ENCODE assay signal across 30 mouse cellular contexts in genomic region chr8:121526811-121527550, GRCm38 (mm10). TPM values are rescaled to one million over a fixed set of nuclear protein-coding genes. Genes with fewer than 3 reads are reported as not detected.
DNase-seq lines count a peak whose midpoint lies in the region; ATAC-seq lines count a peak whose summit lies in the region.
"Had no signal": no experiment of that assay in that cellular context is flagged by ENCODE, and none has a peak within 500 bp of the region (broad histone marks: within the 10 kb centered on the region; RNA-seq: fewer than 3 reads in every experiment).

No protein-coding gene starts in this region.

- peaks cover 16% of the 10 kb centered on the region for H3K27me3 ChIP-seq in heart, embryonic 15.5 days
- no peaks in the 10 kb centered on the region for H3K27me3 ChIP-seq in intestine, embryonic 16.5 days (replicated peaks; ENCODE audit: control insufficient read depth, insufficient read depth, low read length)
- H3K27me3 ChIP-seq: midbrain, embryonic 15.5 days had no signal

- ATAC-seq in heart, embryonic 15.5 days (replicated peaks; ENCODE audit: insufficient number of reproducible peaks, insufficient read depth, low FRiP score, low read depth), result no peak; the same call in 1 of the 2 replicates
- ATAC-seq in intestine, embryonic 16.5 days, result no peak
- ATAC-seq: inflammation-experienced regulatory T-cells, adult 6 months; midbrain, embryonic 15.5 days had no signal

- H3K9ac ChIP-seq in heart, embryonic 15.5 days, result no peak overlapping the region
- H3K9ac ChIP-seq in intestine, embryonic 16.5 days (ENCODE audit: low read depth, low read length), result no peak overlapping the region
- H3K9ac ChIP-seq: hindbrain, embryonic 13.5 days; midbrain, embryonic 15.5 days had no signal

- DNase-seq in heart, adult 18-20 months, result no peak
- peak; percentile 41 to 61 for DNase-seq in kidney, postnatal 4 days
- DNase-seq in kidney, adult 18-20 months, result no peak
- DNase-seq in testis, postnatal 10 days (ENCODE audit: low spot score), result peak; percentile 42
- no peak for DNase-seq in testis, postnatal 14 days (ENCODE audit: low spot score)
- peak; percentile 20 for DNase-seq in lung, postnatal 36 days
- DNase-seq: adrenal gland, postnatal 36 days; cerebellum, adult 11-12 months; cerebellum, postnatal 14 days; liver; right cerebral cortex, postnatal 4 days; thymus, postnatal 14 days had no signal

- H3K9me3 ChIP-seq in heart, embryonic 15.5 days (replicated peaks), result no peaks in the 10 kb centered on the region
- no peaks in the 10 kb centered on the region for H3K9me3 ChIP-seq in intestine, embryonic 16.5 days (ENCODE audit: control insufficient read depth, low read length)
- H3K9me3 ChIP-seq: hindbrain, embryonic 13.5 days; midbrain, embryonic 15.5 days had no signal

- 40% methylated on average over 6 of the region's 6 CpGs for WGBS in heart, embryonic 15.5 days
- WGBS in intestine, embryonic 16.5 days, result 62% methylated on average over 6 of the region's 6 CpGs

- no peak overlapping the region for H3K4me3 ChIP-seq in heart, embryonic 15.5 days
- no peak overlapping the region for H3K4me3 ChIP-seq in intestine, embryonic 16.5 days (ENCODE audit: low read length)
- H3K4me3 ChIP-seq: hindbrain, embryonic 13.5 days; midbrain, embryonic 15.5 days; myocyte had no signal

- no peak overlapping the region for H3K4me2 ChIP-seq in heart, embryonic 15.5 days
- H3K4me2 ChIP-seq in intestine, embryonic 16.5 days (ENCODE audit: low read depth, low read length), result no peak overlapping the region
- H3K4me2 ChIP-seq: hindbrain, embryonic 13.5 days; midbrain, embryonic 15.5 days had no signal

- H3K4me1 ChIP-seq in heart, embryonic 15.5 days (replicated peaks), result peaks cover 11% of the 10 kb centered on the region
- no peaks in the 10 kb centered on the region for H3K4me1 ChIP-seq in intestine, embryonic 16.5 days (ENCODE audit: control insufficient read depth, insufficient read depth, low read length)
- H3K4me1 ChIP-seq: hindbrain, embryonic 13.5 days; midbrain, embryonic 15.5 days had no signal

- H3K27ac ChIP-seq in heart, embryonic 15.5 days, result peak overlapping the region; percentile 25; the same call in 1 of the 2 replicates
- H3K27ac ChIP-seq in intestine, embryonic 16.5 days (ENCODE audit: low read length), result no peak overlapping the region
- H3K27ac ChIP-seq: hindbrain, embryonic 13.5 days; midbrain, embryonic 15.5 days had no signal

- no peaks in the 10 kb centered on the region for H3K36me3 ChIP-seq in heart, embryonic 15.5 days
- H3K36me3 ChIP-seq in intestine, embryonic 16.5 days (ENCODE audit: control insufficient read depth, insufficient read depth, low read length), result no peaks in the 10 kb centered on the region
- H3K36me3 ChIP-seq: hindbrain, embryonic 13.5 days; midbrain, embryonic 15.5 days had no signal

RNA-seq across cellular contexts. Expression of gene 1700018B08Rik, which starts 17.1 kb away (rescaled TPM):
- polyA plus RNA-seq in heart, embryonic 15.5 days (2015; fragmentation: Nextera tagmentation; extraction: Ambion mirVana), result not detected in 2 replicates
- total RNA-seq in heart, adult 18-20 months (2021), result not detected
- polyA plus RNA-seq in intestine, embryonic 16.5 days (2015; fragmentation: Nextera tagmentation; extraction: Ambion mirVana), result not detected in 2 replicates
- total RNA-seq: adrenal gland, postnatal 36 days; CH12.LX; gastrocnemius, adult 8-10 months; heart, postnatal 25 days; layer of hippocampus, postnatal 25 days; left cerebral cortex, postnatal 10 days; megakaryocyte-erythroid progenitor cell, adult 5-6 weeks; MEL; neutrophil, adult 5-6 weeks had no signal
- polyA plus RNA-seq: forebrain, embryonic 11.5 days; frontal cortex, adult 2 months; hindbrain, embryonic 13.5 days; inflammation-experienced regulatory T-cells, adult 6 months; liver, embryonic 16.5 days; midbrain, embryonic 15.5 days; myocyte; stomach, embryonic 16.5 days had no signal

RNA-seq across cellular contexts. Expression of gene Fbxo31, which starts 51.6 kb away (rescaled TPM):
- 9.8 and 13.1 TPM in 2 replicates for polyA plus RNA-seq in heart, embryonic 15.5 days (2015; fragmentation: Nextera tagmentation; extraction: Ambion mirVana)
- total RNA-seq in heart, adult 18-20 months (2021), result 100 to 1,000 TPM in 1 of 2 experiments, 10 to 100 TPM in 1; 91.3 to 110 TPM
- 8.6 and 10.6 TPM in 2 replicates for polyA plus RNA-seq in intestine, embryonic 16.5 days (2015; fragmentation: Nextera tagmentation; extraction: Ambion mirVana)

Comparison
In these comparisons a context has a peak if more than half of its experiments do, and no peak if none do; other contexts are left out.
1. DNase-seq: peak in kidney, postnatal 4 days (2 of 2), testis, postnatal 10 days (single experiment) and lung, postnatal 36 days (single experiment); none in heart, adult 18-20 months (0 of 2), kidney, adult 18-20 months (single experiment) and testis, postnatal 14 days (single experiment).